ENCODE assay signal across 8 mouse cellular contexts in genomic region chr17:87665066-87665822, GRCm38 (mm10). TPM values are rescaled to one million over a fixed set of nuclear protein-coding genes. Genes with fewer than 3 reads are reported as not detected.
DNase-seq lines count a peak whose midpoint lies in the region; ATAC-seq lines count a peak whose summit lies in the region.

No protein-coding gene starts in this region.

- H3K27ac ChIP-seq in liver, embryonic 11.5 days (ENCODE audit: low read depth, low read length), result no peak overlapping the region
- H3K27ac ChIP-seq in neural tube, embryonic 11.5 days (ENCODE audit: low read depth, low read length), result no peak overlapping the region

- H3K9me3 ChIP-seq in liver, embryonic 11.5 days (ENCODE audit: control insufficient read depth, low read length), result no peaks in the 10 kb centered on the region
- H3K9me3 ChIP-seq in neural tube, embryonic 11.5 days (ENCODE audit: control insufficient read depth, low read length), result no peaks in the 10 kb centered on the region

- no peaks in the 10 kb centered on the region for H3K27me3 ChIP-seq in liver, embryonic 11.5 days (replicated peaks; ENCODE audit: control insufficient read depth, insufficient read depth, low read length)
- no peaks in the 10 kb centered on the region for H3K27me3 ChIP-seq in neural tube, embryonic 11.5 days (ENCODE audit: control insufficient read depth, insufficient read depth, low read length)

- ATAC-seq in liver, embryonic 11.5 days (replicated peaks; ENCODE audit: low FRiP score), result no peak
- ATAC-seq in neural tube, embryonic 11.5 days (ENCODE audit: insufficient read depth, low FRiP score, low TSS enrichment), result no peak

- no peaks in the 10 kb centered on the region for H3K4me1 ChIP-seq in liver, embryonic 11.5 days (replicated peaks; ENCODE audit: control insufficient read depth, insufficient read depth, low read length)
- no peaks in the 10 kb centered on the region for H3K4me1 ChIP-seq in neural tube, embryonic 11.5 days (ENCODE audit: control insufficient read depth, insufficient read depth, low read length)

- H3K4me3 ChIP-seq in liver, embryonic 11.5 days (ENCODE audit: low read depth, low read length), result no peak overlapping the region
- H3K4me3 ChIP-seq in neural tube, embryonic 11.5 days (ENCODE audit: low read depth, low read length), result no peak overlapping the region

- H3K36me3 ChIP-seq in liver, embryonic 11.5 days (ENCODE audit: control insufficient read depth, insufficient read depth, low read length), result no peaks in the 10 kb centered on the region
- no peaks in the 10 kb centered on the region for H3K36me3 ChIP-seq in neural tube, embryonic 11.5 days (ENCODE audit: control insufficient read depth, insufficient read depth, low read length)

- DNase-seq in liver, result peak; percentile 44
- no peak for DNase-seq in liver, embryonic 11.5 days (ENCODE audit: low spot score)
- peak; percentile 8 for DNase-seq in Muller cell, postnatal 12 days (ENCODE audit: inconsistent ontology term)
- peak; percentile 84 to 89 for DNase-seq in cerebellum, postnatal 10 days
- peak; percentile 61 to 77 for DNase-seq in heart, postnatal 14 days
- DNase-seq in layer of hippocampus, postnatal 36 days, result peak; percentile 24 to 57
- peak; percentile 49 for DNase-seq in neural tube, embryonic 11.5 days (ENCODE audit: low spot score)
- peak; percentile 74 for DNase-seq in thymus, postnatal 25 days

- no peak overlapping the region for H3K9ac ChIP-seq in liver, embryonic 11.5 days (ENCODE audit: low read depth, low read length)
- H3K9ac ChIP-seq in neural tube, embryonic 11.5 days (ENCODE audit: low read length), result no peak overlapping the region

- WGBS in liver, embryonic 11.5 days, result 83% methylated on average over 10 of the region's 10 CpGs
- 86% methylated on average over 10 of the region's 10 CpGs for WGBS in neural tube, embryonic 11.5 days

- intact Hi-C loops in heart, postnatal 14 days (cut with DNase I), result loop anchor here (1.0 to 10.0 kb wide), 2 partner anchors 63 to 350 kb away; no protein-coding TSS in a partner anchor

- H3K4me2 ChIP-seq in liver, embryonic 11.5 days, result no peak overlapping the region
- H3K4me2 ChIP-seq in neural tube, embryonic 11.5 days (ENCODE audit: low read depth), result no peak overlapping the region

RNA-seq across cellular contexts. Expression of gene Msh2, which starts 6.9 kb away (rescaled TPM):
- 59.2 and 77.9 TPM in 2 replicates for polyA plus RNA-seq in liver, embryonic 11.5 days (2014; fragmentation: Nextera tagmentation; extraction: Ambion mirVana)
- total RNA-seq in heart, postnatal 14 days (2021), result 10 to 100 TPM; 12.1 to 13.1 TPM
- 10 to 100 TPM; 35.3 to 38.1 TPM for total RNA-seq in layer of hippocampus, postnatal 36 days (2021)
- polyA plus RNA-seq in neural tube, embryonic 11.5 days (2014; fragmentation: Nextera tagmentation; extraction: Ambion mirVana), result 79.5 and 81.1 TPM in 2 replicates

RNA-seq across cellular contexts. Expression of gene Epcam, which starts 29.5 kb away (rescaled TPM):
- polyA plus RNA-seq in liver, embryonic 11.5 days (2014; fragmentation: Nextera tagmentation; extraction: Ambion mirVana), result 12.7 and 12.9 TPM in 2 replicates
- under 1 TPM; 0.32 to 0.48 TPM for total RNA-seq in heart, postnatal 14 days (2021)
- total RNA-seq in layer of hippocampus, postnatal 36 days (2021), result under 1 TPM; 0.32 to 0.43 TPM
- polyA plus RNA-seq in neural tube, embryonic 11.5 days (2014; fragmentation: Nextera tagmentation; extraction: Ambion mirVana), result 13.0 and 13.5 TPM in 2 replicates
